Mouse (Mus musculus) intestine, postnatal 0 days (tissue): Measurements from ENCODE around the gene Dlg2. TPM values are rescaled to one million over a fixed set of nuclear protein-coding genes. Genes with fewer than 3 reads are reported as not detected.

ENCODE experiments used
- ATAC-seq: fragments of 200-750 bp; cut with Nextera tagmentation; 2 replicates; pipeline ENCODE4 v1.8.0; 2017; ENCODE audit warnings: mild to moderate bottlenecking, moderate TSS enrichment, moderate library complexity
- H3K27ac ChIP-seq: fragments of 300-500 bp; sonication (generic); 2 replicates; pipeline ENCODE4 v1.5.1; 2014; ENCODE audit warnings: mild to moderate bottlenecking, low read depth, low read length, moderate library complexity
- H3K27me3 ChIP-seq: fragments of 300-500 bp; sonication (generic); replicated peaks from 2 replicates; pipeline ENCODE4 v1.6.1; 2014; ENCODE audit warnings: low read length, mixed read lengths; ENCODE audit not compliant: control insufficient read depth, insufficient read depth
- H3K36me3 ChIP-seq: fragments of 300-500 bp; sonication (generic); 2 replicates; pipeline ENCODE4 v1.6.1; 2014; ENCODE audit warnings: mild to moderate bottlenecking, moderate library complexity; ENCODE audit not compliant: control insufficient read depth, insufficient read depth
- H3K4me1 ChIP-seq: fragments of 300-500 bp; sonication (generic); replicated peaks from 2 replicates; pipeline ENCODE4 v1.6.1; 2014; ENCODE audit warnings: antibody characterized with exemption, low read length, mixed read lengths; ENCODE audit not compliant: control insufficient read depth, insufficient read depth
- H3K4me2 ChIP-seq: fragments of 300-500 bp; sonication (generic); replicated peaks from 2 replicates; pipeline ENCODE4 v1.6.1; 2014; ENCODE audit warnings: low read depth, mild to moderate bottlenecking, moderate library complexity
- H3K4me3 ChIP-seq: fragments of 300-500 bp; sonication (generic); 2 replicates; pipeline ENCODE4 v1.5.1; 2014; ENCODE audit warnings: low read depth, low read length
- H3K9ac ChIP-seq: fragments of 300-500 bp; sonication (generic); 2 replicates; pipeline ENCODE4 v1.6.1; 2014; ENCODE audit warnings: mild to moderate bottlenecking, low read depth, low read length
- H3K9me3 ChIP-seq: fragments of 300-500 bp; sonication (generic); 2 replicates; pipeline ENCODE4 v1.6.1; 2016; ENCODE audit warnings: mixed run types; ENCODE audit not compliant: control insufficient read depth
- CTCF ChIP-seq: sonication (generic); IDR thresholded peaks from 2 replicates; pipeline ENCODE4 v1.5.1; 2016; ENCODE audit warnings: low read depth, mild to moderate bottlenecking, control low read depth, antibody characterized with exemption, moderate library complexity
- WGBS: fragments of 180-500 bp; shearing (Covaris S2); extraction: QIAGEN DNeasy Blood & Tissue Kit; methylation state at CpG from one replicate; pipeline ENCODE4 v1.1.7; 2014; 5-methylcytosine and 5-hydroxymethylcytosine counted together
- polyA plus RNA-seq: library from polyadenylated mRNA; unstranded; fragments of >200 nt; fragmentation: Nextera tagmentation; extraction: Ambion mirVana; gene quantifications from 2 replicates; pipeline ENCODE4 v1.2.1, GENCODE M21; 2015

The Dlg2 gene
- polyA plus RNA-seq, 1 experiment from 2014 or later: 1.1 TPM

DNA sequence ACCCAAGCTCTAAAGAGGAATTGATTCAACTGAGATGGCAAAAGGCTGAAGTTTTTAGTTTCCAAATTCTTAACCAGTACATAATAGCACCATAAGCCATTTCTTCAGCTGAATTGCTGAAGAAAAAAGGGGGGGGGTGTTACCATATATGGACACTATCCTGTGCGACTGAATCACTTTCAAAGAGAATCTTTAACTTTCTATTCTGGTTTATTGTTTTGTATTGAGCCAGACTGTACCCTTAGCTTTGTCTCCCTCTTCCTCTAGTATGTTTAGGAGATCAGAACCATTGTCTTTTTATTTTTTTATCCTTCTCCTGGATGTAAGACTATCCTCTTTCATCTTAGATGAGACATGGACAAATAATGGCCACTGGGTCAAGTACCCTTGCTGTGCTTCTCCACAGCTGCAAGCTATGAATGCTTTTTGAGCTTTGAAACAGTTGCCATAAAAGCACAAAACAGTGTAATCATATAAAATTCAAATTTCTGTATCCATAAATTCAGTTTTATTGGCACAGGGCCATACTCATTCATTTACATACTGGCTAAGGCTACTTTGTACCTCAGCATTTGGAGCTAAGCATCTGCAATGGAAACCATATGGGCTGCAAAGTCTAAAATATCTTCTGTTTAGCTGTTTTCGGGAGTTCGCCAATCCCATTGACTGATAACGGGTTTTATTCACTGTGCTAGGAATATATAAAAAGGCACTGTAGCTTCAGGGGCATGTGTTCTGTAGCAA lies 568.7 kb downstream of the Dlg2 start:
- no peak overlapping the region for H3K9ac ChIP-seq
- no peaks in the 10 kb centered on the region for H3K9me3 ChIP-seq
- H3K4me1 ChIP-seq: no peaks in the 10 kb centered on the region
- ATAC-seq: no peak
- TF ChIP-seq CTCF: no peak
- H3K27me3 ChIP-seq: no peaks in the 10 kb centered on the region
- no peak overlapping the region for H3K27ac ChIP-seq
- no peak overlapping the region for H3K4me2 ChIP-seq
- 78% methylated on average over 4 of the region's 4 CpGs for WGBS
- H3K36me3 ChIP-seq: no peaks in the 10 kb centered on the region
- H3K4me3 ChIP-seq: no peak overlapping the region

DNA sequence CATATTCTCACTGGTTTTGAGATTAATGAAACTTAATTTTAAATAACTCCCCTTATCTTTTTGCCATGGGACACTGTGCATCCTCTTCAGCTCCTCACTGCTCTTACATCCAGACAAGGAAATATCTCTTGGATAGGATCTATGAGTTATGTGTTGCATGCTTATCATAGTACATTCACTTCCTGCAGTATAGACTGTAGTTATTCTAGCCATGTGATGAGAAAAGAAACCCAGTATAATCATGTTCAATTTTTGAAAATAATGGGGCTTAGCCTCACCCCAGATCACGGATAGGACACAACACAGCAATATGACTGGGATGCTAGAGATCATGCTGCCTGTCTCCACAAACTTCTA lies 569.2 kb downstream of the Dlg2 start:
- TF ChIP-seq CTCF: no peak
- H3K4me2 ChIP-seq: no peak overlapping the region
- no peak overlapping the region for H3K4me3 ChIP-seq

DNA sequence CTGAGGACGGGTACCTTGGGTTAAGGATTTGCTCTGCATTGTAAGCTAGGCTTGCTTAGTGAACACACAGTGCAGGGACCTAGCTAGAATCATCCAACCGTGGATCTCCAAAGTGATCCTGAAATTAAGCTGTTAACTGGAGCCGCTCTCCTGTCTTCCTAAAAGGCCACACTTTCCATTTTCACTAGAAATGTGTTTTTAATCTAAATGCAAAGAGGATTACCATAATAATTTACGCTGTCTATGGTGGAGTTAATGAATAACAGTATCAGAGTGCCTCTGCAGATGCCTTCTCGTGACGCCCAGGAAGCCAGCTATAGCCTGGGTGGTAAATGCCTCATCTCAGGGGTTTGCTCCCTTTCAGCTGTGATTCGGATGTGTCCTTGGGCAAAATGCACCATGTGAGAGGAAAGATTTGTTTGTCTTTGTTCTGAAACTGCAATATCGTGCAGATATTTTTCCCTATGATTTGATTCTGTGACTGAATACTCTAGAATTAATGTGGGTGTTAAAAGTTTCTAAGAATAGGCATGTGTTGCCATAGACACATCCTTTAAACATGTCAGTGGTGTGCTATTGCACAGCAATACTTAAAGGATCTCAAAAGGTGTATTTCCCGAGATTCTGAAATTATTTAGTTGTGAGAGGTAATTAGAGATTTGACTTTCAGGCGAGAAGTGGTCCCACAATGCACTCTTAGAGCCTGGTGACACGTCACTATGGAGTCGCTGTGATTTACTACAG lies 587.0 kb downstream of the Dlg2 start:
- Histone ChIP-seq H3K36me3 (no peaks in the 10 kb centered on the region), H3K4me3 (no peak overlapping the region), H3K27me3 (no peaks in the 10 kb centered on the region), H3K9me3 (no peaks in the 10 kb centered on the region), H3K27ac (no peak overlapping the region), H3K9ac (no peak overlapping the region), H3K4me1 (no peaks in the 10 kb centered on the region), H3K4me2 (no peak overlapping the region)
- 52% methylated on average over 12 of the region's 12 CpGs for WGBS
- no peak for TF ChIP-seq CTCF
- ATAC-seq: no peak

More for the DNA sequence above, 569.2 kb downstream of the Dlg2 start:
- Histone ChIP-seq H3K9ac (no peak overlapping the region), H3K9me3 (no peaks in the 10 kb centered on the region), H3K27ac (no peak overlapping the region), H3K4me1 (no peaks in the 10 kb centered on the region), H3K36me3 (no peaks in the 10 kb centered on the region), H3K27me3 (no peaks in the 10 kb centered on the region)
- ATAC-seq: no peak
- 78% methylated on average over 1 of the region's 1 CpGs for WGBS

DNA sequence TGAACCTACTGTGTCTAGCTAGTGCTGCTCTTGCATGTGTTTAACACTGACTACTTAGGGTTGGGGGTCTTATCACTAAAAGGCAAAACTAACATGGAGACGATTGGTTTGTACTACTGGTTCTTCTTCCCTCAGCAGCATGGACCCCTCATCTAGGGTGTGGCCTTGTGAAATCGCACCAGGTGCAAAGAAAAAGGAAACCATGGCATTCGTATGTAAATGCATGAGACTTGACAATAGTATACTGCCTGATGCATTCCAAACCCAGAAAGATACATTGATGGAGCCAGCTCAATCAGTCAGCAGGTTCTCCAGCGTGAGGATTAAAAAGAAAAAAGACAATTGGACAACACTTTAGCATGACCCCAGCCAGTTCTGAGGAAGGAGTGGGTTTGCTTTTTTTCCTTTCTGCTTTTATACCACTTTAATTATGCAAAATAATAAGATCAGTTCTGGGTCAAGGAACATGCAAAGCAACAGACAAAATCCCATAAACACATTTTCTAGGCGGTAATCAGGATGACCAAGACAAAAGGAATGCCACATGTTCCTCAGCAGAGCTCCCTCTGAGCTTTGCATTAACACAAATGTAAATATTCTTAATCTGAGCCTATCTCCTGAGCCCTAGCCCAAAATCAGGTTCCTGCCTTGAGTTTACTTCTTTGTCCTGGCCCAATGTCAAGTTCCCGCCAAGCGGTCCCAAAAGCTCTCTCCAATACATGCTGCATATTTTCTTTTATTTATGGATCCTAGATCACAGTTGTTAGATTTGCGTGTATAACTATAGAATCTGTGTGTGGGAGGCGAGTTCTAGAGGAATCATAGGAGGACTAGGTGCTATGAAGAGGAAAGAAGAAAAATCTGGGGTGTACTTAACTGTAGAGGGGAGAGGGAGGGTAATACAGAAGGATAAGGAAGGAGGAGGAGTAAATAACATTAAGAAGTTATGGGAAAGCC lies 595.6 kb downstream of the Dlg2 start:
- no peak overlapping the region for H3K4me2 ChIP-seq

DNA sequence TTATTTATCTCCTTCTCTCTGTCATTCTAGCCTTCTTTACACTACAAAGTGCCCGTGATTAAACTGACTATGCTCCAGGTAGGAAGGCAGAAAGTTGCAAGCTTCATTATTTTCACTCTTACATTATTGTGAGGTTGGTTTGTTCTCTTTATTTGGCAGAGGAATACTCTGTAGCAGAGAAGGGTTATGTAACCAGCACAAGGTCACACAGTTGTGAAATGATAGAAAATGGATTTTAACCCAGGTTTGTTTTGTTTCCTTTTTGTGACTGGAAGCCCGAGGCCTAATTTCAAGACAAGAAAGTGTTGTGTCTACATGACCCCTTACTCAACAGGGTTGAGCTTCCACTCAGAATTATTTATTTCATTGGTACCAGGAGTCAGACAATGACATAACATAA lies 609.6 kb downstream of the Dlg2 start:
- no peak for TF ChIP-seq CTCF
- no peak overlapping the region for H3K4me3 ChIP-seq
- H3K9ac ChIP-seq: no peak overlapping the region
- WGBS: 66% methylated on average over 2 of the region's 2 CpGs
- H3K4me2 ChIP-seq: no peak overlapping the region
- no peak overlapping the region for H3K27ac ChIP-seq
- no peaks in the 10 kb centered on the region for H3K9me3 ChIP-seq
- ATAC-seq: no peak
- H3K27me3 ChIP-seq: no peaks in the 10 kb centered on the region
- no peaks in the 10 kb centered on the region for H3K4me1 ChIP-seq
- H3K36me3 ChIP-seq: no peaks in the 10 kb centered on the region

More for the DNA sequence above, 595.6 kb downstream of the Dlg2 start:
- ATAC-seq: no peak
- Histone ChIP-seq H3K4me1 (no peaks in the 10 kb centered on the region), H3K36me3 (no peaks in the 10 kb centered on the region), H3K9me3 (no peaks in the 10 kb centered on the region), H3K9ac (no peak overlapping the region), H3K4me3 (no peak overlapping the region), H3K27me3 (no peaks in the 10 kb centered on the region), H3K27ac (no peak overlapping the region)
- WGBS: 75% methylated on average over 9 of the region's 9 CpGs
- no peak for TF ChIP-seq CTCF
